Mouse (Mus musculus): ENCODE results near the gene Armc9. TPM values are rescaled to one million over a fixed set of nuclear protein-coding genes. Genes with fewer than 3 reads are reported as not detected.

Armc9 gene
- polyA plus RNA-seq, 1 experiment from 2014 or later = 32.5 TPM

GRCm38 (mm10) chr1:86303063-86303872, 148.7 kb downstream of the Armc9 start:
- Histone ChIP-seq H3K4me3 (replicated peaks) (peak overlapping the region; percentile 74), H3K36me3 (peaks cover 7% of the 10 kb centered on the region), H3K9ac (replicated peaks) (peak overlapping the region; percentile 66), H3K27me3 (peaks cover 61% of the 10 kb centered on the region), H3K27ac (no peak overlapping the region), H3K4me2 (peak overlapping the region; percentile 96), H3K9me3 (no peaks in the 10 kb centered on the region), H3K4me1 (replicated peaks) (peaks cover 39% of the 10 kb centered on the region)
- peak; percentile 60 for ATAC-seq (ENCODE audit: insufficient number of reproducible peaks, insufficient read depth, low FRiP score, low TSS enrichment, low read depth)
- WGBS = under 1% methylated on average over 65 of the region's 65 CpGs

GRCm38 (mm10) chr1:86303873-86304250, 149.3 kb downstream of the Armc9 start:
- Histone ChIP-seq H3K4me2 (peak overlapping the region; percentile 96), H3K36me3 (peaks cover 7% of the 10 kb centered on the region), H3K9ac (replicated peaks) (peak overlapping the region; percentile 66), H3K27ac (no peak overlapping the region), H3K27me3 (peaks cover 61% of the 10 kb centered on the region), H3K4me1 (replicated peaks) (peaks cover 40% of the 10 kb centered on the region), H3K9me3 (no peaks in the 10 kb centered on the region), H3K4me3 (replicated peaks) (peak overlapping the region; percentile 74)
- no peak for ATAC-seq (ENCODE audit: insufficient number of reproducible peaks, insufficient read depth, low FRiP score, low TSS enrichment, low read depth)
- 4% methylated on average over 16 of the region's 16 CpGs for WGBS

- H3K36me3 ChIP-seq = peaks cover 7% of the 10 kb centered on the region
- no peak for ATAC-seq (ENCODE audit: insufficient number of reproducible peaks, insufficient read depth, low FRiP score, low TSS enrichment, low read depth)
- H3K4me1 ChIP-seq (replicated peaks) = peaks cover 30% of the 10 kb centered on the region
- H3K4me2 ChIP-seq = no peak overlapping the region
- no peak overlapping the region for H3K4me3 ChIP-seq (replicated peaks)
- 92% methylated on average over 3 of the region's 3 CpGs for WGBS
- no peak overlapping the region for H3K9ac ChIP-seq (replicated peaks)
- H3K27me3 ChIP-seq = peaks cover 51% of the 10 kb centered on the region
- H3K27ac ChIP-seq = no peak overlapping the region
- H3K9me3 ChIP-seq = no peaks in the 10 kb centered on the region
These were observed 152.1 kb downstream of the Armc9 start for GRCm38 (mm10) chr1:86306686-86307085.

- Histone ChIP-seq H3K9ac (replicated peaks) (no peak overlapping the region), H3K4me1 (replicated peaks) (peaks cover 28% of the 10 kb centered on the region), H3K9me3 (no peaks in the 10 kb centered on the region), H3K27ac (no peak overlapping the region), H3K4me3 (replicated peaks) (no peak overlapping the region), H3K4me2 (no peak overlapping the region), H3K27me3 (peaks cover 46% of the 10 kb centered on the region), H3K36me3 (peaks cover 7% of the 10 kb centered on the region)
- ATAC-seq (ENCODE audit: insufficient number of reproducible peaks, insufficient read depth, low FRiP score, low TSS enrichment, low read depth) = no peak
- 82% methylated on average over 7 of the region's 7 CpGs for WGBS
These were observed 152.7 kb downstream of the Armc9 start for GRCm38 (mm10) chr1:86307177-86307762.

- H3K4me3 ChIP-seq (replicated peaks) = no peak overlapping the region
- H3K27me3 ChIP-seq = peaks cover 42% of the 10 kb centered on the region
- H3K36me3 ChIP-seq = peaks cover 7% of the 10 kb centered on the region
- no peak overlapping the region for H3K9ac ChIP-seq (replicated peaks)
- peaks cover 22% of the 10 kb centered on the region for H3K4me1 ChIP-seq (replicated peaks)
- 50% methylated on average over 4 of the region's 4 CpGs for WGBS
- no peak overlapping the region for H3K4me2 ChIP-seq
- no peaks in the 10 kb centered on the region for H3K9me3 ChIP-seq
- no peak for ATAC-seq (ENCODE audit: insufficient number of reproducible peaks, insufficient read depth, low FRiP score, low TSS enrichment, low read depth)
- H3K27ac ChIP-seq = 0 out of 2 replicates have a peak overlapping the region, but pooled peaks have one; percentile 17
These were observed 153.5 kb downstream of the Armc9 start for GRCm38 (mm10) chr1:86307871-86308641.

GRCm38 (mm10) chr1:86309270-86309833, 154.8 kb downstream of the Armc9 start:
- 87% methylated on average over 7 of the region's 7 CpGs for WGBS
- ATAC-seq (ENCODE audit: insufficient number of reproducible peaks, insufficient read depth, low FRiP score, low TSS enrichment, low read depth) = no peak
- H3K9ac ChIP-seq (replicated peaks) = no peak overlapping the region
- H3K4me3 ChIP-seq (replicated peaks) = no peak overlapping the region
- H3K27me3 ChIP-seq = peaks cover 38% of the 10 kb centered on the region
- no peak overlapping the region for H3K27ac ChIP-seq
- H3K9me3 ChIP-seq = no peaks in the 10 kb centered on the region
- H3K4me2 ChIP-seq = no peak overlapping the region
- H3K36me3 ChIP-seq = peaks cover 7% of the 10 kb centered on the region
- peaks cover 15% of the 10 kb centered on the region for H3K4me1 ChIP-seq (replicated peaks)

- Histone ChIP-seq H3K9me3 (no peaks in the 10 kb centered on the region), H3K9ac (replicated peaks) (no peak overlapping the region), H3K4me2 (no peak overlapping the region), H3K27ac (no peak overlapping the region), H3K4me3 (replicated peaks) (no peak overlapping the region), H3K36me3 (peaks cover 4% of the 10 kb centered on the region; the same call in 1 of the 2 replicates), H3K4me1 (replicated peaks) (peaks cover 15% of the 10 kb centered on the region), H3K27me3 (peaks cover 26% of the 10 kb centered on the region; the same call in 1 of the 2 replicates)
- ATAC-seq (ENCODE audit: insufficient number of reproducible peaks, insufficient read depth, low FRiP score, low TSS enrichment, low read depth) = no peak
- WGBS = 30% methylated on average over 15 of the region's 15 CpGs
These were observed 156.1 kb downstream of the Armc9 start for GRCm38 (mm10) chr1:86310536-86311310.

- Histone ChIP-seq H3K9ac (replicated peaks) (no peak overlapping the region), H3K4me2 (no peak overlapping the region), H3K9me3 (no peaks in the 10 kb centered on the region), H3K4me1 (replicated peaks) (peaks cover 15% of the 10 kb centered on the region), H3K4me3 (replicated peaks) (no peak overlapping the region), H3K27ac (no peak overlapping the region), H3K36me3 (no peaks in the 10 kb centered on the region), H3K27me3 (peaks cover 17% of the 10 kb centered on the region; the same call in 1 of the 2 replicates)
- no peak for ATAC-seq (ENCODE audit: insufficient number of reproducible peaks, insufficient read depth, low FRiP score, low TSS enrichment, low read depth)
- WGBS = 30% methylated on average over 10 of the region's 10 CpGs
These were observed 157.0 kb downstream of the Armc9 start for GRCm38 (mm10) chr1:86311467-86312005.

GRCm38 (mm10) chr1:86312269-86312668, 157.7 kb downstream of the Armc9 start:
- Histone ChIP-seq H3K9ac (replicated peaks) (no peak overlapping the region), H3K27me3 (peaks cover 15% of the 10 kb centered on the region; the same call in 1 of the 2 replicates), H3K4me1 (replicated peaks) (peaks cover 15% of the 10 kb centered on the region), H3K27ac (no peak overlapping the region), H3K4me2 (no peak overlapping the region), H3K9me3 (no peaks in the 10 kb centered on the region), H3K4me3 (replicated peaks) (no peak overlapping the region), H3K36me3 (no peaks in the 10 kb centered on the region)
- 66% methylated on average over 3 of the region's 3 CpGs for WGBS
- no peak for ATAC-seq (ENCODE audit: insufficient number of reproducible peaks, insufficient read depth, low FRiP score, low TSS enrichment, low read depth)

- 48% methylated on average over 16 of the region's 16 CpGs for WGBS
These were observed 158.7 kb downstream of the Armc9 start for GRCm38 (mm10) chr1:86313096-86313771.

More at GRCm38 (mm10) chr1:86313096-86313771, 158.7 kb downstream of the Armc9 start:
- no peak overlapping the region for H3K4me3 ChIP-seq (replicated peaks)
- H3K27ac ChIP-seq = no peak overlapping the region
- H3K4me2 ChIP-seq = no peak overlapping the region; the same call in 1 of the 2 replicates
- ATAC-seq (ENCODE audit: insufficient number of reproducible peaks, insufficient read depth, low FRiP score, low TSS enrichment, low read depth) = no peak
- H3K36me3 ChIP-seq = no peaks in the 10 kb centered on the region
- H3K9ac ChIP-seq (replicated peaks) = no peak overlapping the region
- H3K9me3 ChIP-seq = no peaks in the 10 kb centered on the region
- H3K4me1 ChIP-seq (replicated peaks) = peaks cover 13% of the 10 kb centered on the region
- peaks cover 15% of the 10 kb centered on the region; the same call in 1 of the 2 replicates for H3K27me3 ChIP-seq
